Mouse (Mus musculus) forebrain, embryonic 12.5 days (tissue): ENCODE results near the gene Grm4. TPM values are rescaled to one million over a fixed set of nuclear protein-coding genes. Genes with fewer than 3 reads are reported as not detected.
A peak's percentile ranks its signal among the peaks of the same experiment; 100 is the strongest.

Source experiments
- ATAC-seq: fragments of 200-750 bp; cut with Nextera tagmentation; 2 replicates; pipeline ENCODE4 v1.8.0; 2017; ENCODE audit warnings: moderate TSS enrichment; ENCODE audit not compliant: low FRiP score
- H3K27ac ChIP-seq: fragments of 300-500 bp; sonication (generic); 2 replicates; pipeline ENCODE4 v1.5.1; 2016; ENCODE audit warnings: mild to moderate bottlenecking
- H3K27me3 ChIP-seq: fragments of 300-500 bp; sonication (generic); 2 replicates; pipeline ENCODE4 v1.6.1; 2016; ENCODE audit warnings: mild to moderate bottlenecking
- H3K36me3 ChIP-seq: fragments of 300-500 bp; sonication (generic); replicated peaks from 2 replicates; pipeline ENCODE4 v1.6.1; 2016; ENCODE audit warnings: mild to moderate bottlenecking
- H3K4me1 ChIP-seq: fragments of 300-500 bp; sonication (generic); 2 replicates; pipeline ENCODE4 v1.6.1; 2016
- H3K4me2 ChIP-seq: fragments of 300-500 bp; sonication (generic); 2 replicates; pipeline ENCODE4 v1.6.1; 2016; ENCODE audit warnings: mild to moderate bottlenecking, moderate library complexity
- H3K4me3 ChIP-seq: fragments of 300-500 bp; sonication (generic); replicated peaks from 2 replicates; pipeline ENCODE4 v1.5.1; 2016; ENCODE audit warnings: mild to moderate bottlenecking
- H3K9ac ChIP-seq: fragments of 300-500 bp; sonication (generic); 2 replicates; pipeline ENCODE4 v1.6.1; 2016; ENCODE audit warnings: mild to moderate bottlenecking
- H3K9me3 ChIP-seq: fragments of 300-500 bp; sonication (generic); 2 replicates; pipeline ENCODE4 v1.6.1; 2016
- WGBS: fragments of 180-500 bp; shearing (Covaris S2); methylation state at CpG from one replicate; pipeline ENCODE4 v1.1.7; 2016; 5-methylcytosine and 5-hydroxymethylcytosine counted together
- polyA plus RNA-seq: library from polyadenylated mRNA; unstranded; fragments of >200 nt; fragmentation: Nextera tagmentation; extraction: Ambion mirVana; gene quantifications from 2 replicates; pipeline ENCODE4 v1.2.1, GENCODE M21; 2016

Grm4 gene
- polyA plus RNA-seq, 1 experiment from 2014 or later, result 2.4 TPM

DNA sequence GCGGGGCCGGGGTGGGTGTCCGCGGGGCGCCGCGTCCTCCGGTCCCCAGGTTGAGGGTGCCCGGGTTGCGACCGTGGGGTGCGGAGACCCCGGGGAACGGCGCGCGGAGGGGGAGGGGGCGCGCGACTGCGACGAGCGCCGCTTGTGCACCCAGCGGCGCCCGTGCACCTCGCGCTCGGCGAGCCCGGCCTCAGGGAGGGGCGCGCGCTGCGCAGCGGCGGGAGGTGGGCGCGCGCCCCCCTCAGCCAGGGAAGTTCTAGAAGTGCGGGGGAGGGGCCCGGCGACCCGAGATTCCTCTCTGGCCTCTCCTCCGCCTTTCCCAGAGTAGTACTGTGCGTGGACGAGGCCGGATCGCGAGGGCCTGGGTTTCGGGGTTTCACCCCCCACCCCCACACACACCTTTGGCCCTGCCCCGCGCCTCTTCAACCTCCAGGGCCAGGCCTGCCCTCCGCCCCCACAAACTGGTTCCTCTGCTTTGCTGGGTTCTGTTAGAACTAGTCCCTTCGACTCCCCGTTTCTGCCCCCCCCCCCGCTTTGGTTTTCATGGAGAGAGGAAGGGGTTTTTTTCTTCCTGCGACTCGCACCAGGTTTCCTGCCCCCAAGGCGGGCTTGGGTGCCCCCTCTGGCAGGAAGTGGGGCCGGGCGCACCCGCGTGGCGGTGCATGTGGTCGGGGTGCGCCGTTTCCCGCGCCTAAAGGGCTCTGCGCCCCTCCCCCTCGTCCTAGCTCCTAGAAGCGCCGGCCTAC is 36.2 kb upstream of the Grm4 start:
- H3K4me3 ChIP-seq, result peak overlapping the region; percentile 72
- no peaks in the 10 kb centered on the region for H3K9me3 ChIP-seq
- peak; percentile 27 for ATAC-seq
- WGBS, result under 1% methylated on average over 42 of the region's 75 CpGs
- peak overlapping the region; percentile 89 for H3K4me2 ChIP-seq
- H3K9ac ChIP-seq, result peak overlapping the region; percentile 96
- peaks cover 53% of the 10 kb centered on the region for H3K4me1 ChIP-seq
- peak overlapping the region; percentile 98 for H3K27ac ChIP-seq
- peaks cover 14% of the 10 kb centered on the region for H3K36me3 ChIP-seq
- H3K27me3 ChIP-seq, result peaks cover 4% of the 10 kb centered on the region

DNA sequence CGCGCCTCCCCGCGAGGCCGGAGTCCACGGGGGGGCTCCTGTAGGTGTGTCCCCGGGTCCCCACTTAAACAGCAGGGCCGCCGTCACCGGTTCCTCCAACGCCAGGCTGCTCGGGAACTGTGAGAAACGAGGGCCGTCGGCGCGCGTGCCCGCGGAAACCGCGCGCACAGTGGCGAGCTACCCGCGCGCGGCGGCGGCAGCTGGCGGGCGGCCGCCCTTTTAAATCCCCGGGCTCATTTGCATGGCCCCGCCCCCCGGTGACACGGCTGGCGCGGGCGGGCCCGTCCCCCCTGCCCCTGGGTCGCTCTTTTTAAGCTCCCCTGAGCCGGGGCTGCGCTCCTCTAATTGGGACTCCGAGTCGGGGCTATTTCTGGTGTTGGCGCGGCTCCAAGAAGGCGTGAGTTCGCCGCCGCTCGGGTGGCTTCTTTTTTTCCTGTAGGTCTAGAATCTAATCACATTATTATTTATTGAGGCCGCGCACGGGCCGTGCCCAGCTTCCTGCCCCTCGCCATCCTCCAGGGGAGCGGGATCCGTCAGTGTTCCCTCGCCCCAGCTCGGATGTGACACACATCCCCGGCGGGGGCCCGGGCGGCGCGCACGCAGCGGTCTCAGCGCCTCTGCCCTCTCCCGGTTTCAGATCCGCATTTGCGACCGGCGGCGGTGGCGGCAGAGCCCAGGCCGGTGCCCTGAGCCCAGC is 35.3 kb upstream of the Grm4 start, which contains the start of gene Hmga1:
Hmga1 (plus strand) TSS at position 183 of the 697 bp plus-strand sequence.
- H3K4me2 ChIP-seq, result peak within 1 kb of the TSS; percentile 89
- peaks cover 9% of the 10 kb centered on the region for H3K36me3 ChIP-seq
- peaks cover 48% of the 10 kb centered on the region for H3K4me1 ChIP-seq
- ATAC-seq, result peak; percentile 87
- peak within 1 kb of the TSS; percentile 72 for H3K4me3 ChIP-seq
- H3K9ac ChIP-seq, result peak within 1 kb of the TSS; percentile 96
- peak within 1 kb of the TSS; percentile 98 for H3K27ac ChIP-seq
- under 1% methylated on average over 76 of the region's 79 CpGs for WGBS
- H3K27me3 ChIP-seq, result peaks cover 4% of the 10 kb centered on the region
- no peaks in the 10 kb centered on the region for H3K9me3 ChIP-seq

DNA sequence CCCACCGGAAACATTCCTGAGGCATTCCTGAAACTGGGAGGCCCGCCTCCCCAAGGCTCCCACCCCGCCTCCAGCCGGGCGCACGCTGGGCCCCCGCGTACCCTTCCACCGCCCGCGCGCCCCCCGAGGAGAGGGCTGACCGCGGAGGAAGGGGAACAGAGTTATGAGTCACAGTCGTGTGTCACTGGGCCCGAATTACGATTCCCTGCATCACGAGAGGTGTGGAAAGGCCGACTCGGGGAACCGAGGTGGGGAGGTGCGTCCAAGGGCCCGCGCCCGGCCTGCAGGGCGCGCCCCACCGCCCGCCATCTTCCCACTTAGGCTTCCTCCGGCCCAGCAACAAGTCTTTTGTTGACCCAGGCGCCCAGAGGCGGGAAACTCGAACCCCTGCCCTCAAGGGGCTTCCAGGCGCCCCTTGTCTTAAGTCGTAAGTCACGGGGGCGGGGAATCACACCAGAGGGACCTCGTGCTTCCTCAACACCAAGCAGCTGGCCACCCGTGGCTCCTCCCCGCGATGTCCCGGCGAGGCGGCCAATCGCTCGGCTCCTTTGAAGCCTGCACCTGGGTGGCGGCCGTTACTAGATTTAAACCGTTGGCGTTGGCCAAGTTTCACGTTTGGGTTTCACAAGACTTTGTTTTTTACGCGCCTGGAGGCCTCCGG is 34.4 kb upstream of the Grm4 start:
- no peaks in the 10 kb centered on the region for H3K9me3 ChIP-seq
- peaks cover under 1% of the 10 kb centered on the region; the same call in 1 of the 2 replicates for H3K36me3 ChIP-seq
- H3K9ac ChIP-seq, result peak overlapping the region; percentile 96
- peaks cover 48% of the 10 kb centered on the region for H3K4me1 ChIP-seq
- H3K27me3 ChIP-seq, result peaks cover 4% of the 10 kb centered on the region
- H3K27ac ChIP-seq, result peak overlapping the region; percentile 98
- under 1% methylated on average over 52 of the region's 55 CpGs for WGBS
- H3K4me2 ChIP-seq, result peak overlapping the region; percentile 89
- H3K4me3 ChIP-seq, result peak overlapping the region; percentile 72
- ATAC-seq, result peak; percentile 7; the same call in 1 of the 2 replicates

DNA sequence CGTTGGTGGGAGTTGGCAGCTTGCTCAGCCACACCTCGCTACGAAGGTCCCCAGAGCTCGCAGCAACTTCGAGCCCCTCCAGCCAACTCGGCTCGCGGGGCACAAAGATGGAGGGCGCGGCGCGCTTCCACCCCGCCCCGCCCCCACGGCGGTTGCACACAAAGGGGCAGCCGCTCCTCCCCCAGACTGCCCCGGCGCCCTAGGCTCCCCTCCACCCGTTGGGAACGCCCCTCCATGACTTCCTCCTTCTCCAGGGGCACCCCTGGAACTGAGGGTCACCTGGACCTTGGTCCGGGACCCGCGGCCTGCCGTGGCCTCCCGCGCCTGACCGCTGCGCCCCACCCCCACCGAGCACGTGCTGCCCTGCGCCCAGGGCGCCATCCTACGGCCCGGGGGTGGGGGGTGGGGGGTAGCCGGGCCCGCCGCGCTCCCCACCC is 33.9 kb upstream of the Grm4 start:
- Histone ChIP-seq H3K27ac (peak overlapping the region; percentile 98), H3K4me2 (peak overlapping the region; percentile 89), H3K9me3 (no peaks in the 10 kb centered on the region), H3K36me3 (no peaks in the 10 kb centered on the region), H3K4me1 (peaks cover 45% of the 10 kb centered on the region), H3K9ac (peak overlapping the region; percentile 96), H3K4me3 (peak overlapping the region; percentile 72), H3K27me3 (peaks cover 4% of the 10 kb centered on the region)
- peak; percentile 10; the same call in 1 of the 2 replicates for ATAC-seq
- 1% methylated on average over 20 of the region's 39 CpGs for WGBS

DNA sequence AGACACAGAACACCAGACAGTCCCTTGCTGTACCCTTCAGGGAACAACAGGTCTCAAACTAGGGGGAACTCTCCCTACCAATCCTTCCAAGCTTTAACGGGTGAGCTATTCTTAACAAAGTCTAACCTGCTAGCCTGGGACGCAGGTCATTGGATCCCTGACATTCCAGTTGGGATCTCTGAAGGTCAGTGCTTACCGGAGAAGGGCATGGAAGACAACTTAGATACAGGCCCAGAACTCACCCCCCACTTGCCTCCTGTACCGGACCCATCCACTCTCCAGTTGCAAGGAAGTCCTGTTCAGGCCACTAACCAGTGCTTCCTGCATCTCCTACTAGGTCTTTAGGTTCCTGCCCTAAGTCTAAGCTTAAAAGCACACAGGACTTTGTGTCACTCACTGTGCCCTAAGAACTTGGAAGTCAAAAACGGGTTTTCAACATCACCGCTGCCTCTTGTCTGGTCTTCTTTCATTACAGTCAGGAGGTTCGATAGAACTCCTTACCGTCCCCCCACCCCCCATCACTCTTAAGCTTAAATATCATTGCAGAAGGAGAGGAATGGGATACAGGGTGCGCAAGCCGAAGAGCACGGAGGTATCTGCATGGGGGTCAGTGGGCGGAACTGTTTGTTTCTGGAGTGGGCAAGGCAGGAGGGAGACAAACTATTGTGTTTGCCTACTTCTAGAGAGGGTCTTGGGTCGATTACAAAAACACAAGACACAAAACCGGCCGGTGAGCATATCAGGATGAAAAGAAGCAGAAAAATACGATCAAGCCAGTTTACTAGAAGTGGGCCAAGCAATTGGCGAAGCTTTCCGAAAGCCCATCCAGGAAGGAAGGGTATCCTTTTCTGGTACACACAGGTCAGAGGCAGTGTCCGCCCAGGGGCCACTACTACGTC is 33.1 kb upstream of the Grm4 start:
- ATAC-seq, result no peak
- peak overlapping the region; percentile 96 for H3K9ac ChIP-seq
- 35% methylated on average over 20 of the region's 20 CpGs for WGBS
- peak overlapping the region; percentile 72 for H3K4me3 ChIP-seq
- peak overlapping the region; percentile 98 for H3K27ac ChIP-seq
- peak overlapping the region; percentile 89 for H3K4me2 ChIP-seq
- H3K4me1 ChIP-seq, result peaks cover 43% of the 10 kb centered on the region
- no peaks in the 10 kb centered on the region for H3K36me3 ChIP-seq
- no peaks in the 10 kb centered on the region for H3K9me3 ChIP-seq
- peaks cover 4% of the 10 kb centered on the region for H3K27me3 ChIP-seq

DNA sequence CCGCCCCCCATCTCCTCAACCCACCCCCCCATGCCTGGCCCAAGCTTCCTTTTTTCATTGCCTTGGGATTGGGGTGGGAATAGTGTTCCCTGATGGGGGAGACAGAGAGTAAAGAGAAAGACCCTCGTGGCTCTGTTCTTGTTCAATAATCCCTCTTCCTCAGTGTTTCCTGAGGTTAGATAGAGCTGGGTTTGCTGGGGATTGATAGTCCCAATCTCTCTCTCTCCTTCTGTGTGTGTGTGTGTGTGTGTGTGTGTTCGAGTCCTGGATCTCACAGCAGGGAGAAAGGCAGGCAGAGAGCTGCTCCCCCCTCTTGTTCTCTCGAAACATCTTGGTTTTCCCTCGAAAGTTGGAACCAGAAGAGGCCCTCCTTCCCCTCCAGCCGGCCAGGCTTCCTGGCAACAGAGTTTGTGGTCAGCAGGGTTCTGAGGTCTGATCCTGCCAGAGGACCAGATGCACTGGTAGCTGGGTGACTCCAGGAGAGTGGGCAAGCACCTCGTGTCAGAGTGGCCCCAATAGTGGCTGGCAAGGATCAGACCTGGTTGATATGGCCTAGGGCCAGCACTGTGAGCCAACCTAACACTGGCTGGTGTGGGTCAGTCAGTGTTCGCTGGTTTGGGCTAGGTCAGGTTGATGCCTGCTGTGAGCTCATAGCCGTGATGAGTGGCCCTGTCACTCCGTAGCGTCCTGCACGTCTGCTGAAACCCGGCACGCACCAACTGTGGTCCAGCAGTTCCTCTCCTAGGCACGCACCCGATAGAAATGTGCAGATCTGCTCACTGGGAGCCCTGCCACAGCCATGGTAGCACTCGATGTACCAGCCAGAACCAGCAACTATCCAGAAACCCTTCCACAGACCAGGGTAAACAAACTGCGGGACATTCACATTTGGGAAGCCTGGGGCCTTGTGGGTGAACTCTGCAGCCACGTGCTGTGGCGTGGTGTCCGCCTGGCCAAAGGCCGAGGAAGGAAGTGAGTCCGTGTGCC is 31.3 kb upstream of the Grm4 start:
- Histone ChIP-seq H3K4me3 (no peak overlapping the region), H3K27me3 (peaks cover 4% of the 10 kb centered on the region), H3K27ac (no peak overlapping the region), H3K4me2 (no peak overlapping the region), H3K9me3 (no peaks in the 10 kb centered on the region), H3K9ac (no peak overlapping the region), H3K4me1 (peaks cover 34% of the 10 kb centered on the region), H3K36me3 (no peaks in the 10 kb centered on the region)
- ATAC-seq, result no peak
- WGBS, result 85% methylated on average over 23 of the region's 23 CpGs

DNA sequence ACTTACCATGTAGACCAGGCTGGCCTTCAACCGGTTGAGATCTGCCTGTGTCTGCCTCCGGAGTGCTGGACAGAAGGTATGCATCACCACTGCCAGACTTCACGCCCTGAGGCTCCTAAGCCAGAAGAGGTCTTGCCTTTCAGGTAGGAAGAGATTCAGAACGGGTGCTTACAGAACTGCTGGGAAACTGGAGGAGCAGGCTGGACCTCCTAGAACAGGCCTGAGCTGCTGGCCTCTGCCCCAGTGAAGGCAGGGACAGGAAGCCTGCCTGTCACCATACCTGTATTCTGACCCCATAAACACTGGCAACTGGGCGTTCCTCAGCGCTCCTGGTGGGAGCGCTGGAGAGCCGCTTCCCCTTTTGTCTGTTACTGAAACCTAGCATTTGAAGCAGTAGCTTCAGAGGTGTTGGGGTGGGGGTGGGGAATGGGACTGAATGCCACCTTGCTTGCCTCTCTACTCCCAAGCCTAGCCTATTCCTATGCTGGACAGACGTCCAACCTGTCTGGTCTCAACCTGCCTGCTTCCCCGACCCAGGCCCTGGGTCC is 30.3 kb upstream of the Grm4 start:
- no peaks in the 10 kb centered on the region for H3K36me3 ChIP-seq
- H3K4me1 ChIP-seq, result peaks cover 31% of the 10 kb centered on the region
- no peaks in the 10 kb centered on the region for H3K9me3 ChIP-seq
- no peak overlapping the region for H3K27ac ChIP-seq
- H3K9ac ChIP-seq, result no peak overlapping the region
- no peak overlapping the region for H3K4me2 ChIP-seq
- no peak overlapping the region for H3K4me3 ChIP-seq
- no peak for ATAC-seq
- 60% methylated on average over 10 of the region's 10 CpGs for WGBS
- peaks cover 6% of the 10 kb centered on the region for H3K27me3 ChIP-seq

DNA sequence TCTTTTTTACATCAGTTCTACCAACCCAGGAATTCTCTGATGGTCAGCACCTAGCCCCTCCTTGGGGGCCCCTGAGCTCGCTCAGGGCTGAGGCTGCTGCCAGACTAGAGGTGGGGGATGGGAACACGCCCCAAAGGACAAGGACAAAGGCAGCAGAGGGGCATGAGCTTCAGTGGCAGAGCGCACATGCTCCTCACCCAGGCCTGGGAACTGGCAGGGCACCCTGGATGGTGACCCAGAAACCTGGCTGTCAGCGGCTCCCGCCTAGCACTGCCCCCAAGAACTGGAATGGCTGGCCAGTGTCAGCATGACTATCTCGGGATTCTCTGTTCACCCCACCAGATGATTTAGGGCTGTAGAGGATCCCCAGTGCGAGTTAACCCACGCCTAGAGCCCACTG is 28.0 kb upstream of the Grm4 start:
- Histone ChIP-seq H3K4me2 (0 out of 2 replicates have a peak overlapping the region, but pooled peaks have one; percentile 15), H3K9me3 (no peaks in the 10 kb centered on the region), H3K36me3 (no peaks in the 10 kb centered on the region), H3K4me3 (no peak overlapping the region), H3K4me1 (peaks cover 15% of the 10 kb centered on the region), H3K27me3 (peaks cover 9% of the 10 kb centered on the region), H3K9ac (peak overlapping the region; percentile 33), H3K27ac (peak overlapping the region; percentile 48)
- ATAC-seq, result no peak; the same call in 1 of the 2 replicates
- 44% methylated on average over 8 of the region's 8 CpGs for WGBS

DNA sequence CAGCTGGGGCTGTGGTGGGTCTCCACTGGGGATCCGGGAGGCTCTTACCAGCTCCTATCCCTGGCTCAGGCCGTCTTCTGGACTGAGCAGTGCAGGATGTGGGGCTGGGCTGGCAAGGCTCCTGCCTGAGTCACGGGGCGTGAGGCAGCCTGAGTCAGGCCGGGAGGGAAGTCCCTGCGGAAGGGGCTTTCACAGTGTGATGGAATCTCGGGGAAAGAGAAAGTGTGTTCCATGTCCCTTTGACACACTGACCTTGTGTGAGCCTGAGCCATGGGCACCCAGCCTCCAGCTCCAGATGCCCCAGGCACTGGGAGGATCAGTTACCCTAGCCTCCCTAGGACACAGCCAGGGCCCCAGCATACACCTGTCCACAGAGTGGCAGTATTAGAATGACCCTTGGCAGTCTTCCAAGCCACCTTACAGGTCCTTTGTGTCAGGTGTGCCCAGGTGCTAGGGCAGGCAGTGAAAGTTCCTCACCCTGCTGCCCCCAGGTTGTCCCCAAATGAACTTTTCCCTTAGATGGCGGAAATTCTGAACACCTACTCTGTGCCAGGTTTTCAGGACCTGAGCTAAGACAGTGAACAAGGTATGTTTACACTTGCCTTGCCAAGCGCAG is 26.2 kb upstream of the Grm4 start:
- Histone ChIP-seq H3K27ac (no peak overlapping the region), H3K4me1 (peaks cover 15% of the 10 kb centered on the region), H3K36me3 (no peaks in the 10 kb centered on the region), H3K9me3 (no peaks in the 10 kb centered on the region), H3K9ac (no peak overlapping the region), H3K4me2 (no peak overlapping the region), H3K27me3 (peaks cover 5% of the 10 kb centered on the region; the same call in 1 of the 2 replicates), H3K4me3 (no peak overlapping the region)
- no peak for ATAC-seq
- 76% methylated on average over 9 of the region's 9 CpGs for WGBS

DNA sequence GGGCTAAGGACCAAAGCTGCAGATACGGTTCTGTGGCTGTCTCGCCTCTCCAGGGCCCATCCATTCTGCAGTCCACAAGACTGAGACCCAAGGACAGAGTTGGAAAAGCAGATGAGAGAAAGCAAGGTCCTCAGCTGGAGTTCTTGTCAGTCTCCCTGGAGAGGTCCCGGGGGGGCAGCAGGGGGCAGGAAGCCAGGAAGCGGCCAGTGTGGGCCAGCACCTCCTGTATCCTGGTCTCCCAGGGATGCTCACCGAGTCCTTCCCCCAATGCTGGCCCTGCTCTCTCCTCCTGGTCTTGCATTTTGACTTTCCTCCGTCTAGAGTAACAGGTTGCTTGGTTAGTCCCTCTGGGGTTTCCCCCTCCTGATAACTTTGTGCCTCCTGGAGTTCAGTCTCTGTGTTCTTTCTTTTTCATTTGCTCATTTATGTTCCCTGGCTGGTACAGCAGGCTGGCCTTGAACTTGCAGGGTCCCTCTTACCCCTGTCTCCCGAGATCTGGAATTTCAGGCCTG is 25.4 kb upstream of the Grm4 start:
- no peaks in the 10 kb centered on the region for H3K9me3 ChIP-seq
- no peak overlapping the region for H3K4me2 ChIP-seq
- no peak overlapping the region for H3K4me3 ChIP-seq
- no peak overlapping the region for H3K9ac ChIP-seq
- H3K4me1 ChIP-seq, result peaks cover 15% of the 10 kb centered on the region
- ATAC-seq, result no peak
- no peak overlapping the region for H3K27ac ChIP-seq
- no peaks in the 10 kb centered on the region for H3K36me3 ChIP-seq
- 63% methylated on average over 7 of the region's 7 CpGs for WGBS
- peaks cover 5% of the 10 kb centered on the region; the same call in 1 of the 2 replicates for H3K27me3 ChIP-seq
